Mouse (Mus musculus) layer of hippocampus, adult 2 months (tissue): ENCODE measurements around the gene Xrcc3. TPM values are rescaled to one million over a fixed set of nuclear protein-coding genes. Genes with fewer than 3 reads are reported as not detected.

Experiments used
- DNase-seq, 2 experiments: peaks; one replicate each; pipeline ENCODE4 v3.0.0; 2022; ENCODE audit warnings: low spot score in 2 of 2
- H3K27ac ChIP-seq: fragments of 200-600 bp; 2 replicates; pipeline ENCODE4 v1.8.1; 2022
- H3K4me3 ChIP-seq: fragments of 200-600 bp; 2 replicates; pipeline ENCODE4 v1.8.1; 2022; ENCODE audit warnings: mild to moderate bottlenecking
- CTCF ChIP-seq: fragments of 200-600 bp; conservative IDR thresholded peaks from 2 replicates; pipeline ENCODE4 v1.8.1; 2022; ENCODE audit warnings: antibody characterized with exemption, mild to moderate bottlenecking, moderate library complexity
- total RNA-seq, 2 experiments: library from RNA; stranded (reverse); gene quantifications; 2 replicates each; pipeline ENCODE4 v1.2.3; 2021

Gene Xrcc3
- total RNA-seq, 2 experiments from 2014 or later = 3.2 to 4.2 TPM

GRCm38 (mm10) chr12:111830375-111830774 is 16.7 kb upstream of the Xrcc3 start:
- DNase-seq = no peak
- Histone ChIP-seq H3K27ac (peak overlapping the region; percentile 60), H3K4me3 (no peak overlapping the region)
- no peak for TF ChIP-seq CTCF

- DNase-seq = no peak
- TF ChIP-seq CTCF = no peak
- H3K4me3 ChIP-seq = no peak overlapping the region
- H3K27ac ChIP-seq = peak overlapping the region; percentile 60
Observed at GRCm38 (mm10) chr12:111829954-111830353, 16.3 kb upstream of the Xrcc3 start.

DNA sequence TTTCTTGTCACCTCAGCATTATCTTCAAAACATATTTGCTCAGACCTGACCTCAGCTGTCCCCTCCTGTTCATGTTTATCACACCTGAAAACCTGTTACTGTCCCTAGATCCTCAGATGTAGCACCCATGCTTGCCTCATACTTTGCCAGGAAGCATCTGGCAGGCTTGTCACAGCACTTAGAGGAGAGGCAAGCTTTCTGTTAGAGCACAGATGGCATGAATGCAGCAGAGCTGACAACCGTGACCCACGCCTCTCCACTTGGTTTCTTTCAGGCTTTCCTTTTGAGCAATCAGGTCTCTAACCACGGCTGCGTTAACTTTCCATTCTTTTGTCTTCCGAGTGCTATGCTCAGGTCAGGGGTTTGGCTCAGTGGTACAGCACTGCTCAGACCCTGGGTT is 15.8 kb upstream of the Xrcc3 start:
- peak overlapping the region; percentile 60 for H3K27ac ChIP-seq
- DNase-seq = peak in 1 of 2 experiments; percentile 48
- TF ChIP-seq CTCF = no peak
- H3K4me3 ChIP-seq = no peak overlapping the region

DNA sequence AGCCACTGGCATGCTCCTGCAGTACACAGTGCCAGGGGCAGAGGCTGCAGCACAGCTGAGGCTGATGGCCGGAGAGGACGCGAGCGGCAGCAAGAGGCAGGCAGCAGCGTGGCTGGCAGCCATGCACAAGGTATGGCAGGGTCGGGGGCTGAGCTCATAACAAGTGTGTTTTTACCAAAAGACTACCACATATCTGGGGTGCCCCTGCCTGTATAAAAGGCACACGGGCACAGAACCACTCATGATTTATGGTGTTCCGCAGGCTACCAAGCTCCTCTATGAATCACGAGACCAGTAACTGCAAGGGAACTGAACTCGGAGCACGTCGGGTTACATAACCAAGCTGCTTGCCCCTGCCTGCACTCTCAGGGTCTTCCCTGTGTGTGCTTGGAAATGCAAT is 13.9 kb upstream of the Xrcc3 start:
- Histone ChIP-seq H3K4me3 (no peak overlapping the region), H3K27ac (peak overlapping the region; percentile 60)
- TF ChIP-seq CTCF = no peak
- no peak for DNase-seq

GRCm38 (mm10) chr12:111821931-111822330 is 8.3 kb upstream of the Xrcc3 start:
- Histone ChIP-seq H3K4me3 (no peak overlapping the region), H3K27ac (no peak overlapping the region)
- TF ChIP-seq CTCF = no peak
- DNase-seq = no peak

DNA sequence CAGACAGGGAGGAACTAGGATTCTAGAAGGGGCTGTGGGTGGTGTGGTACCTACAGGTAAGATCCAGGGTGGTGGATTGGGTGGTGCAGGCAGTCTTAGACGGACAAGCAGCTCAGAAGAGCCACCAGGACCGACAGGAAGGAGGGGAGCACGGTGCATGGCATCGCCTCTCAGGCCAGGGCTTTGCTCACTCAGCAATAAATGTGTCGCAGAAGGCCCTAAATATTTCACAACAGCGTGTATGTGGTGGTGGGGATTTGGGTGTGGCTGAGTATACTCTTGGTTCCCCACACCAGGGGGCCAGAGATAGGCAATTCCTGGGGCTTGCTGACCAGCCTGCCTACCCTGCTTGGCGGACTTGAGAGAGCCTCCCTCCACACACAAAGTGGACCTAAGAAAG is 7.0 kb upstream of the Xrcc3 start:
- no peak for TF ChIP-seq CTCF
- no peak overlapping the region for H3K4me3 ChIP-seq
- no peak for DNase-seq
- no peak overlapping the region for H3K27ac ChIP-seq

DNA sequence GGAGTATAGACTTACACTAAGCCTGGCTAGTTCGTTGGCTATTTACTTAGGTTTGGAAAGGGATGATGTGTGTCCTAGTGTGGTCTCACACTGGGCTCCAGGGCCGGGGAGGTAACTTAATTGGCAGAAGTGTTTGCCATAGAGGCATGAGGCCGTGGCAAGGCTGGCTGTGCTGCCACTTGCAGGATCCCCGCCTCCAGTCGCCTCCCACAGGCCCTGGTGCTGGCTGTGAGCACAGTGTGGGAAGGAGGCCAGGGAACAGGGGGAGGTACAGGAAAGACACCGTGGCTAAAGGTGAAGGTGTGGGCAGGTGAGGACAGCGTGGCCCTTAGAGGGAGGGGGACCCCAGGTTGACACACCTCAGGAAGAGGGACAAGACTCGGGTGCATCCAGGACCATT is 6.3 kb upstream of the Xrcc3 start:
- H3K4me3 ChIP-seq = no peak overlapping the region
- H3K27ac ChIP-seq = 0 out of 2 replicates have a peak overlapping the region, but pooled peaks have one; percentile 7
- no peak for TF ChIP-seq CTCF
- peak in 1 of 2 experiments; percentile 39 for DNase-seq

GRCm38 (mm10) chr12:111817991-111818390 is 4.3 kb upstream of the Xrcc3 start:
- no peak for TF ChIP-seq CTCF
- Histone ChIP-seq H3K27ac (no peak overlapping the region), H3K4me3 (no peak overlapping the region)
- no peak for DNase-seq

GRCm38 (mm10) chr12:111816967-111817366 is 3.3 kb upstream of the Xrcc3 start:
- Histone ChIP-seq H3K27ac (no peak overlapping the region; the same call in 1 of the 2 replicates), H3K4me3 (peak overlapping the region; percentile 29; the same call in 1 of the 2 replicates)
- DNase-seq = no peak
- TF ChIP-seq CTCF = no peak

DNA sequence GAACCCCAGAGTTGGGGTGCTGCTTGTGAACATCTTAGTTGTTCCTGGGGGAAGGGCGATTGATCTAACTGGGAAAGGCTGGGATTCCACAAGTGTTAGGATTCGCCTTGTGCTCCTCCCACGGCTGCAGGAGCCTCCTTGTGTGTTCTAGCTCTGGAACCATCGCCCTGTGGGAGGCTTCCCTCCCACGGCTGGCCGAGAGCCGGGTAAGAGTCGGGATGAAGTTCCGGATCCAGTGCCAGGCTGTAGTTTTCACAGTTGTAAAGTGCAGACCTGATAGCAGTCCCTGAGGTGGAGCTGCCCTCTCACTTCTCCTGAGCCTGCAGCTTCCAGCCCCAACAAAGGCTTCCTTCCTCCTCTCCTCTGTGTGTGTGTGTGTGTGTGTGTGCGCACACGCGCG is 2.9 kb upstream of the Xrcc3 start:
- Histone ChIP-seq H3K4me3 (peak overlapping the region; percentile 29; the same call in 1 of the 2 replicates), H3K27ac (no peak overlapping the region; the same call in 1 of the 2 replicates)
- no peak for TF ChIP-seq CTCF
- DNase-seq = peak; percentile 61 to 74

GRCm38 (mm10) chr12:111814769-111815762 is 1.4 kb upstream of the Xrcc3 start:
- no peak for DNase-seq
- Histone ChIP-seq H3K27ac (peak overlapping the region; percentile 96), H3K4me3 (peak overlapping the region; percentile 79)
- TF ChIP-seq CTCF = no peak

DNA sequence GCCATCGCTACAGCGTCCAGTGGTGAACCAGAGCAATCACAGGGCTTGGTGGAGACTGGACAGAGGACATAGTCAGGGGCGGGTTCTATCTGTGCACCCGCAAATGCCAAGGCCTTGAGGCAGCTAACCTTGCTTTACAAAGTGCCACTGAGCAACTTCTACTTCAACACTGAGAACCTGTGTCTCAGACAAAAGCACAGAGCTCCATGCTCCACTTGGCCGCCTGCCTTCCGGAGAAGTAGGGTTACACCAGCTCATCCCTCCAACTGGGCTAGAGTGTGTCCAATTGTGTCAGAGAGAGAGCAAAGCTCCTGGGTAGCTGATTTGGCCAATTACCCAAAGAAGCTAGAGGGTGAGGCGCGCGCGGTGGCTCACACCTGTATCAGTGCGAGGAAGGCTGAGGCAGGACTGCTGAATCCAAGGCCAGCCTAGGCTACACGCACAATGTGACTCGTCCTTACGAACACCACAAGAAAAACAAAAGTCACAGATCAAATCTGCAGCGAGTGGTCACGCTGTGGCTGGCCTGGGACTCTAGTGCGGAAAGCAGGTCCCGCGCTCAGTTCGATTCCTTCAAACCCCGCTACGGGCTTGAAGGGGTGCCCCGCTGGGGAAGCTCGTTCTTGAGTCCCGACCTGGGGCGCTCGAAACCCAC is 435 bp downstream of the Xrcc3 start:
- TF ChIP-seq CTCF = no peak
- no peak for DNase-seq
- Histone ChIP-seq H3K27ac (no peak overlapping the region), H3K4me3 (peak overlapping the region; percentile 72)

DNA sequence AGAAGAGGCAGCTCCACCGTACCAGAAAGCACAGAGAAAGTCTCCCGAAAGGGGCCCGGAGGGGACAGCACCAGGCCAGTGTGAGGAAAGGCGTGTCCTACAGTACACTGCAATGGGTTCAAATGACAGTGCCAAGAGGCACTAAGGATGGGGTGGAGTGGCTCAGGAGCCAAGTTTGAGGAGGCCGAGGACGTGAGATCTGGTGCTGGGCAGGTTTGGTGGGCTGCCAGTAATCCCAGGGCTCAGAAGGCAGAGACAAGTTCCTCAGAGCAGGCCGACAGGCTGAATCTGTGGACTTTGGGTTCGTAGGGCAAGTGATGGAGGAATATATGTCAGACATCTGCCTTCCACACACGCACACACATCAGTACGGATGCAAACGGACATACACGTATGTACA is 1.1 kb downstream of the Xrcc3 start:
- DNase-seq = no peak
- TF ChIP-seq CTCF = no peak
- Histone ChIP-seq H3K27ac (no peak overlapping the region), H3K4me3 (no peak overlapping the region)

- no peak for TF ChIP-seq CTCF
- DNase-seq = no peak
- Histone ChIP-seq H3K27ac (no peak overlapping the region), H3K4me3 (no peak overlapping the region)
Observed at GRCm38 (mm10) chr12:111812075-111812474, 1.6 kb downstream of the Xrcc3 start.
